Mouse (Mus musculus) left cerebral cortex, adult 18-20 months (tissue): Measurements from ENCODE around the gene Acox1. TPM values are rescaled to one million over a fixed set of nuclear protein-coding genes. Genes with fewer than 3 reads are reported as not detected.

Experiments
- DNase-seq, 2 experiments: peaks; one replicate each; pipeline ENCODE4 v3.0.0; 2021 to 2022; ENCODE audit warnings: low spot score in 2 of 2, mixed read lengths in 1 of 2
- long read RNA-seq, 2 experiments: library from polyadenylated mRNA; stranded (forward); transcript quantifications; one replicate each; pipeline ENCODE4 v2.0.0; 2021
- total RNA-seq, 2 experiments: library from RNA; stranded (reverse); gene quantifications; 2 replicates each; pipeline ENCODE4 v1.2.3; 2021

Acox1 gene
- total RNA-seq = 100 to 1,000 TPM; 115 to 123 TPM
- long read RNA-seq, experiment 1, transcript Acox1-201 (14 exons, 3,987 nt) = major isoform, 79 of 112 reads
- long read RNA-seq, experiment 1, partial matches to known transcripts = 11 of 112 reads
- long read RNA-seq, experiment 1, other reads (novel, unspliced or antisense) = 22 of 112 reads
- long read RNA-seq, experiment 2, transcript Acox1-201 (14 exons, 3,987 nt) = major isoform, 52 of 84 reads
- long read RNA-seq, experiment 2, partial matches to known transcripts = 19 of 84 reads
- long read RNA-seq, experiment 2, other reads (novel, unspliced or antisense) = 12 of 84 reads

DNA sequence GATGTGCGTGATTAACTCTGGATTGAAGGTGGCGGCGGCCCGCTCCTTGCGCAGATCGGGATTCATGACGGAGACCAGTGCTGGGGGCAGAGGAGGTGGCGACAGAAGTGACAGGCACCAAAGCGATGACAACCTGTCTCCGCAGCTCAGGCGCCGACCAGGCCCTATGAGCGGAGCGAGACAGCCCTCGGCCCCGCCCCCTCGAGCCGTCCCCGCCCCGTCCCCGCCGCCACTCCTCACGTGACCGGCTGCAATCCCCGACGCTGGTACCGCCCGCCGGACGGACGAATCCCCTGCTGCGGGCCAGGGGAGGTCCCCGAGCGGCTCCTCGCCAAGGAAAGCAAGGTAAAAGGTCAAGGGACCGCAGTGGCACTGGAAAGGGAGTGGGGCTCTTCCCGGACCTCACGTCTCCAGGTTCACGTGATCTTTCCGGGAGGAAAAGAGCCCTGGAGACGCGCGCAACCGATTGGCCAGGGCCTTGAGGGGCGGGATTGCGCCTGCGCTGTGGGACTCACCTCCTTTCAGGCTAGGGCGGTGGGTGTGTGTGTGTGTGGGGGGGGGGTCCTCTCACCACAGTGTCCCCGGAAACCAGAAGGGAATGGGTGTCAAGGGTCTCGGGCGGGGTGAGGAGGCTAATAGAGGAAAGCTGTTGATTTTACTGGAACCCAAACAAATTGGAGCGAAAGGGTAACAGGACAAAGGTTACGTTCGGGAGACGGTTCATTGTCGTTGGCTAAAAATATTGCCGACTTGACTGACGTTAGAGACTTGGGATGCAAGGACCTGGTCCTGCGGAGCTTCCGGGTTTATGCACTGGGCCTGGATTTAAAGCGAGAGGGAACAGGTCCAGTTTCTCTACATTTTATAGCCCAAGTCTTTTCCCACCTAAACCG lies at the start of gene Acox1, which contains the start of gene Ten1:
Gene Acox1 (minus strand): TSS at position 407 of the 893 bp plus-strand sequence.
Gene Ten1 (plus strand): TSS at position 217 of the 893 bp plus-strand sequence.
- peak; percentile 95 to 96 for DNase-seq

DNA sequence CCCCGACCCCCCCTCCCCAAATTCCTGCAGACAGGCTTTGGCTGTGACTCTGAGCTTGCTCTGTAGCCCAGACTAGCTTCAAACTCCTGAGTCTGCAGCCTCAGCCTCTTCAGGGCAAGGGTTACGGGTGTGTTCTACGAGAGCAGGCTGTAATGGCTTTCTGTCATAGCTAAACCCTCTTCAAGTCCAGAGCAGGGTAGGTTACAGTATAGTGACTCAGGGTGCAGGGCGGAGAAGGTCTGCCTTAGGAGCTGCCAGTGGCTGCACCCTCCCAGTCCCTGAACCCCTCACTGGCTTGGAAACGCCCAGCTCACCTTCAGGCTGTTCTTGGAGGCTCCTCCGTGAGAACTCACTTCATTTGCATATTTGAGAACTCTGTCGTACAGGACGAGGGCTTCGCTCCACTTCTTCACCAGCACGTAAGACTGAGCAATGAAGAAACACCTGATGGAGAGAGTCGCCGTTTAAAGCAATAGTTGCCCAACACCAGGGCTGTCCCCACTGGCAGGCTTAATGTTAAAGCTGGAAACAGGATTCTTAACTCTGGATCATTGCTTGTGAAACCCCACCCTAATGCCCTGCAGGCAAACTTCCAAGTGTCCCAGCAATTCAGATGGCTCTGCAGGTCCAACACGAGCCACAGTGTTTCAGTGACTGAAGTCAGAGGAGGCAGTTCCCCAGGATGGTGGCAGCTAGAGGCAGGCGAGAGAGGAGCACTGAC lies 48.8 kb upstream of the Acox1 start:
- no peak for DNase-seq

- DNase-seq = no peak
Measured at GRCm38 (mm10) chr11:116245616-116246015, 46.8 kb upstream of the Acox1 start.

- DNase-seq = no peak
Measured at GRCm38 (mm10) chr11:116244580-116244979, 45.7 kb upstream of the Acox1 start.

- DNase-seq = no peak
Measured at GRCm38 (mm10) chr11:116241744-116242235, 42.9 kb upstream of the Acox1 start.

DNA sequence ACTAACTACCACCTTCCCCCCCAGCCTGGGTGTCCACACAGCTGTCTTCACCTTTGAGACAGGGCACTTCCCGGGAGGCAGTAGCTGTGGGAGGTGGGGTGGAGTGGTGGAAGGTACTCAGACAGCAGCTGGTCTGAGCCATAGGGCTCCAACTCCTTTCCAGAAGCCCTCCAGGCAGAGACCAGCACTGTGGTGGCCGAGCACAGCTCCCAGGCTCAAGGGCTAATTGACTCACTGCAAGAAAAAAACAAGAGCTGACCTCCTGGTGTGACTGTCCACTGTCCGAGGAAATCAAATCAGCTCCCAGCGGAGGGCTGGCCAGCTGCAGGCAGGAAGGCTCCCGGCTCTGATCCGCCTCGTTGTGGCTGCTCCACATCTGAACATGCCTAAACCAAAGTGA lies 41.0 kb upstream of the Acox1 start:
- DNase-seq = no peak

DNA sequence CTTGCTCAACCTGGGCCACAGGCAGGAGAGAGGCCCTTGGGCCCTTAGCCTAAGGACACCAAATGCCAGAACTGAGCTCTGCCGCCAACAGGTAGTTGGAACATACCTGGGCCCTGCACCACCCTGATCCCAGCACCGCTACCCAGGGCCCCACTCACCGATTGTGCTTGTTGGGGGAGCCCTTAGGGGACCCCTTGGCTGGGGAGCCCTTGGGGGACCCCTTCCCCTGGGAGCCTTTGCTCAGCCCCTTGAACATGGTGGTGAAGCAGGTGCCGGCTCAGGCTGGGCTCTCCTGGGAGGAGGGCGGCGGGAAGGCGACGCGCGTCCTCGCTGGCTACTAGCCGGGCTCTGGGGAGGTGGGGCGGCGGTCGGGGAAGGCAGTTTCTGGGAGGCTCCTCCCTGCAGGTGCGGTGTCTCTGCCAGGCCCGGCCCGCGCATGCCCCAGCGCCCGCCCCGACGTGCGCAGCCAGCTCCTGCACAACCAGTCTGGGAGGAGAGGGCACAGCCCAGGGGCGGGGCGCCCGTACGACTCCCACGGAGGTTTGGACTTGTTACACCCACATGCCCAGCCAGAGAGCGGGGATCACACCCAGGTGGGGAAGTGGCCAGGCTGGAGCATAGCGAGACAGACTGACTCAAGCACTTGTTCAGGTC lies 39.0 kb upstream of the Acox1 start, which contains the start of gene Evpl:
Gene Evpl (minus strand): TSS at position 336 of the 654 bp plus-strand sequence.
- no peak for DNase-seq

GRCm38 (mm10) chr11:116234901-116235300 lies 36.1 kb upstream of the Acox1 start:
- no peak for DNase-seq

GRCm38 (mm10) chr11:116232427-116232826 lies 33.6 kb upstream of the Acox1 start:
- DNase-seq = no peak

- no peak for DNase-seq
Measured at GRCm38 (mm10) chr11:116228699-116229098, 29.9 kb upstream of the Acox1 start.

DNA sequence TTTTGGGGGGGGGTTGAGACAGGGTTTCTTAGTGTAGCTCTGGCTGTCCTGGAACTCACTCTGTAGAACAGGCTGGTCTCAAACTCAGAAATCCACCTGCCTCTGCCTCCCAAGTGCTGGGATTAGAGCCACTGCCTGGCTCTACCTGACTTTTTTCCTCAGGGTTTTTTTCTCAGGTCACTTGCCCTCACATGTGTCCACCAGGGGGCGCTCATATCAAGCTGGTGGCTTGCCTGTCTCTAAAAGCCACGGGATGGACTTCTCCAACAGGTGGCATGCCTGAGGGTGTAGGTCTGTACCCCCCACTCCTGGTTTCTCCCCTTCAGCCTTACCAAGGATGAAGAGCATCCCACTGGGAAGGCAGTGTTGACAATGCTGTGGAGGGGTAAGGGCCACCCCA lies 27.6 kb upstream of the Acox1 start:
- peak; percentile 74 to 87 for DNase-seq

DNA sequence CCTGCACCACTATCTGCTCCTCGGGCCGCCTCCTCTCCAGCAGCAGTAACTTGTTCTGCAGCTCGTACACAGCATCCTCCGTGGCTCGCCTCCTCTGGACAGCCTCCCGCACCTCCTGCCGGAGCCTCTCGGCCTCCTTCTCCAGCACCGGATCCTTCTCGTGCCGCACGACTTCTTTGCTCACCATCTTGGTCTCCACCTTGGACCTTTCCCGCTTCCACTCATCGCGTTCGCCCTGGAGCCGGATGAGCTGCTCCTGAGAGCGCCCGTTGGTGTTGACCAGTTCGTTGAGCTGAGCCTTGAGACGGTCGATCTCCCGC lies 23.9 kb upstream of the Acox1 start:
- no peak for DNase-seq

DNA sequence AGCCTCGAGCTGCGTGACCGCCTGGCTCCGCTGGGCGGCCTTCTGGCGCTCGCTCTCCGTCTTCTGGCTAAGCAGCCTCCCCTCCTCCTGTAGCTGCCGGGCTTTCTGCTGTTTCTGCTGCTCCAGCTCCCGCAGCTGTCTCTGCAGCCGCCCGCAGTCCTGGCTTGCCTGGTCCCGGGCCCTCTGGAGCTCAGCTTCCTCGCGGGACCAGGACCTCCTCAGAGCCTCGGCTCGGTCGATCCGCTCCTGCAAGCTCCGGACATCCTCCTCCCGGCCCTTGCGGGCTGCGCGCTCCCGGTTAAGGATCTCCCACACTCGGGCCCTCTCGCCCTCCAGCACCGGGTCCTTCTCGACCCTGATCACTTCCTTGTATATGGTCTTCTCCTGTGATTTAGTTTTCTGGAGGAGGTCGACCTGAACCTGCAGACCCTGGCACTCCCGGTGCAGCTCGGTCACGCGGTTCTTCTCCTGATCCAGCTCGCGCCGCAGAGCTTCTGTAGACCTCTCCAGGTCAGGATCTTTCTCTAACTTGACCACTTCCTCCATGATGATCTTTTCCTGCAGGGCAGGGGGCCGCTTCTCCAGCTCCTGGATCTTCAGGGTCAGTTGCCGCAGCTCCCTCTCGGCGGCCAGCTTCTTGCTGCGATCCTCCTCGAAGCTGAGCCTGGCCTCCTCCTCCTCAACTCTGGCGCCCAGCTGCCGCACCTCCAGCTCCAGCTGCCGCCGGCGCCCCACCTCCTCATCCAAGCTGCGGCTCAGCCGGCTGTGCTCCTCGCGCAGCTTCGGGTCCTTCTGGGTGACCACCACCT lies 23.3 kb upstream of the Acox1 start:
- DNase-seq = peak; percentile 31 to 39

- peak in 1 of 2 experiments; percentile 53 for DNase-seq
Measured at GRCm38 (mm10) chr11:116219885-116220284, 21.0 kb upstream of the Acox1 start.

GRCm38 (mm10) chr11:116218737-116219400 lies 20.0 kb upstream of the Acox1 start:
- DNase-seq = peak; percentile 84 to 86

DNA sequence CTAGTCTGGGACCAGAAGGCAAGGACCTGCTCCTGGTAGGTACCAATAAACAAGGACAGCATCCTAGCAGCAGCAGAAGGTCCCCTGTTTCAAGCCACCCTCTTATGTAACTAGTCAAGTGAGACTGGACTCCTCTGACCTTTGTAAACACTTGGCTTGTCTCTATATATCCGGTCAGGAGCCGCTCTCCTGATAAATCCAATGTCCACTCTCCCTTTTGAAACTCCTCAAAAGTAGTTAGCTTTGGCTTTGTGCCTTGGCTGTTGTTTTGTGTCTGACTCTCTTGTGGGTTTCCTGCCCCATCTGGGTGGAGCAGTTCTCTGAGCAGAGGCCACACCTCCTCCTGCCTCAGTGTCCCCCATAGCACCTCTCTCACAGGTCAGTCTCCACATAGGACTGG lies 19.4 kb upstream of the Acox1 start:
- DNase-seq = no peak

- no peak for DNase-seq
Measured at GRCm38 (mm10) chr11:116216549-116216948, 17.7 kb upstream of the Acox1 start.

- no peak for DNase-seq
Measured at GRCm38 (mm10) chr11:116215991-116216390, 17.1 kb upstream of the Acox1 start.

GRCm38 (mm10) chr11:116215181-116215580 lies 16.3 kb upstream of the Acox1 start:
- DNase-seq = no peak
